Mouse (Mus musculus): ENCODE measurements around the gene Lipa. TPM values are rescaled to one million over a fixed set of nuclear protein-coding genes. Genes with fewer than 3 reads are reported as not detected.
A peak's percentile ranks its signal among the peaks of the same experiment; 100 is the strongest.

Gene Lipa
- total RNA-seq, 2 experiments from 2014 or later: 17.5 to 19.7 TPM

DNA sequence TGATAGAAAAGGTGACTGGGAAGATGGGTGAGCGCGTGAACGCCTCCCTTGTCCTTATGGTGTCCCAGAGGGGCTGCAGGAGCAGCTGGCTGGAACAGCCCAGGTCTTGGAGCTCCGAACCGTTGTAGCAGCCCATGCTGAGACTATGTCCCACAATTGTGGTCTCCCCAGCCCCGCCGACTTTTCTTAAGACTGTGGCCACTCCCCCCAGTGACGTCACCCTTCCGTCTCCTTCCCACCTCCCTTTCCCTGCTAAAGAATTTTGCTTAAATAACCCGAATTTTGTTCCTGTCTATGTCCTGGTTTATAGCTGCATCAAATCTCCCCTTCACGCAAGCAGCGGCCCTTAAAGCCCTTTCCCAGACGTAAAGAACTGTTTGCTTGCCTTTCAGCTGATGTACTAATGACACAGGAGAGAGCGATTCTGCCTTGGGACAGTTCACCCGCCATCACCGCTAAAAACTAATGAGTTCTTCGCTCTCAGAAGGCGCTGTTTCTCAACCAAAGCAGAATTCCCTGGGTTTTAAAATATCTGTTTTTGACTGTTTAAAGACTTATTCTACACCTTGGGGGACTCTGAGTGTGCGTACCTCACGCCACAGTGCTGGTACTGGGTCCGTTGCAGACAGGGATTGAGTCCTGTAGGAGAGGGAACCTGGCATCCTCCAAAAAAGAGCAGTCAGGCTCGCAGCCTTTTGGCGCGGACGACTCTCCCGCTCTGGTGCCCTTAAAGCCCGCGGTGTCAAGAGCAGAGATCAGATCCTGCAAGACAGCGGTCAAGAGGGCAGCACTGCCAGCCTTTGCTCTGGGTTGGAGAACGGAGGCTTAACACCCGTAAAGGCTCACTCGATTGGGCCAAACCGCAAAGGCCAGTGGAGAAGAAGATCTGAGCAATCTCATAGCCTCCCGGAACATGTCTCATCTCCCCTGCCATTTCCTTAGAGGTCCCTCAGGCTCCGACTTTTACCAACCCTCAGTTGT, 52.0 kb downstream of the Lipa start, which contains the start of gene Ch25h:
Ch25h (minus strand) TSS at position 174 of the 981 bp plus-strand sequence.
- intact Hi-C loops (cut with DNase I): loop anchor here (5.0 kb wide), 1 partner anchor 228 kb away; no protein-coding TSS in a partner anchor
- peak; percentile 22 to 33 for DNase-seq (ENCODE audit: low spot score in 2 of 2)

DNA sequence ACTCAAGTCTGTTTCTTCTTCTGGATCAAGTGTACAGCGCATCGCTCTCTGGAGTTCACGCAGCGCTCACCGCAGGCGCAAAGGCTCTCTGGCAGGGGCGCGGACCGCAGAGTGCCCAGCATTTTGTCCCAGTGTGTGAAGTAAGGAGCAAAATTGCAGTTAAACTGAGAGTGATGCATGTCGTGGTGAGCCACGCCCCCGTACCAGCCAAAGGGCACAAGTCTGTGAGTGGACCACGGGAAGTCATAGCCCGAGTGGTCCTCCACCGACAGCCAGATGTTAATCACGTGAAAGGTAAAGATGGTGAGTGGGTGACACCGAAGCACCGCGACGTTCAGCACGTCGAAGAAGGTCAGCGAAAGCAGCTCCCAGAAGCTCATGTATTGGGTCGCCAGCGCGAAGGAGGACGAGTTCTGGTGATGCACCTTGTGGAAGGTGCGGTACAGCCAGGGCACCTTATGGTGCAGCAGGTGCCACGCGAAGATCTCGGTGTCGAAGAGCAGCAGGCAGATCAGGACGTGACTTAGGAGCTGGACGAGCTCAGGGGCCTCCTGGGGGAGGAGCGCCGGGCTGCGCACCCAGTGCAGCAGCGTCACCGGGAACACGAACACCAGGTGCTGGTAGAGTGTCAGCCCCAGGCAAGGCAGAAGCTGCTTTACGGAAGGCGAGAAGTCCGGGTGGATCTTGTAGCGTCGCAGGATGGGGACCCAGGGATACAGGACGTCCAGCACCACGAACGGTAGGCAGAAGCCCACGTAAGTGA, 52.9 kb downstream of the Lipa start:
- intact Hi-C loops (cut with DNase I): no loop called here
- peak in 1 of 2 experiments; percentile 18 for DNase-seq (ENCODE audit: low spot score in 2 of 2)

DNA sequence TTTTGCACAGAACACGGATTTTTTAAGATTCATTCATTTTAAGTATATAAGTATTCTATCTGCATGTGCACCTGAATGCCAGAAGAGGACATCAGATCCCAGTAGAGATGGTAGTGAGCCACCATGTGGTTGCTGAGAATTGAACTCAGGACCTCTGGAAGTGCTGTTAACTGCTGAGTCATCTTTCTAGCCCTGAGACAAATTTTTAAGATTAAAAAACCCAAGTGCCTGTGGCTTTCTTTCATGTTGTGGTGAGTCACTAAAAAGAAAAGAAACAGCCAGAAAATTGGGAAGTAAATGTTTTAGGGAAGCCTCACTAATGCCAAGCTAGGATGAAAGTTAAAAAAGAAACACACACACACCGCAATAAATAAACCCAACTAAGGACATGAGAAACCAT, 55.6 kb downstream of the Lipa start:
- intact Hi-C loops (cut with DNase I): no loop called here
- DNase-seq (ENCODE audit: low spot score in 2 of 2): no peak

DNA sequence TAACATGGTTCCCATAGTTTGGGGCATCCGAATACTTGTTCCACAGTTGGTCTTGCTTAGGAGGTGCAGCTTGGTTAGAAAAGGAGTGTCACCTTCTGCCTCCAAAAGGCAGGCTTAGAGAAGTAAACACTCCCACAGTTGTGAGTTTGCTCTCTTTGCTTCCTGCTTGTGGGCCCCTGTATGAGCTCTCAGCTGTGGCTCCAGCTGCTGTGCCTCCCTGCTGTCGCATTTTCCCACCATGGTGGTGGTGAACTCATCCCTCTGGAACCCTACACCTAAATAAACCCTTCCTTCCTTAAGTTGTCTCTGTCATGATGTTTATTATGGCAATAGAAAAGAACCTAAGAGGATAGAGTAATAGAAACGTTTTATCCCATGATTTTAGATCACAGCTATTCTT, 58.5 kb downstream of the Lipa start:
- no peak for DNase-seq (ENCODE audit: low spot score in 2 of 2)
- intact Hi-C loops (cut with DNase I): no loop called here

DNA sequence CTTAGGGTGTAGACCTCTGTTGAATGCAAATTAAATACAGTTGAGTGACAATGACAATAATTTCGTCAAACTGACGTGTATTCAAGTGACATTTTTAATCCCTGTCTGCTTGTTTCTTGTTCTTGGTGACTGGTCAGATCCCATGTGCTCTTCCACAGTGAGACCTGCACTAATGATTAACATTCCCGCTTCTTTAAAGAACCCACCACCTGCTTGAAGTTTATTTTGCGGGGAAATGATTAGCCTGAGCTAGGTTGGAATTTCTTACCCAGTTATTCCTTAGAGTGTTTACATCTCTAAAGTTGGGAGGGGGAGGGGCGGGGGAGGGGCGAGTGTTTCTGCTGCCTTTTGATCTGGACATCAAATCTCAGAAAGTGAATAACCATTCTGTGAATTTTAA, 59.1 kb downstream of the Lipa start:
- no peak for DNase-seq (ENCODE audit: low spot score in 2 of 2)
- intact Hi-C loops (cut with DNase I): no loop called here

DNA sequence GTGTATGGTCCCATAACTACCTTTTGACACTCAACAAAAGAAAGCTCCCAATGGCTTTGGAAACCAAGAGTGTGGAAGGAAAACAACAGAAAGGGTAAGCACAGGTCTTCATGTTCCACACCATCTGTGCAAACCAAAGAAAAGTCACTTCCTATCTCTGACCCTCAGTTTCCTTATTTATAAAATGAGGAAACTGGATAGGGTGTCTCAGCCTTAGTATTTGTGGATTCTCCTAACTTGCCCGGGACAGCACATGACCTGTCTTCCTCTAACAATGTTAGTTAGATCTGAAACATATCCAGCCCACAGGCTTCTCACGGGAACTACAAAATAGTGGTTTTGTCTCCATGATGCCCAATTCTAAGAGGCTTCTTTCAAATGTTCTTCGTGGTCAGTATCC, 62.8 kb downstream of the Lipa start:
- intact Hi-C loops (cut with DNase I): no loop called here
- DNase-seq (ENCODE audit: low spot score in 2 of 2): no peak

DNA sequence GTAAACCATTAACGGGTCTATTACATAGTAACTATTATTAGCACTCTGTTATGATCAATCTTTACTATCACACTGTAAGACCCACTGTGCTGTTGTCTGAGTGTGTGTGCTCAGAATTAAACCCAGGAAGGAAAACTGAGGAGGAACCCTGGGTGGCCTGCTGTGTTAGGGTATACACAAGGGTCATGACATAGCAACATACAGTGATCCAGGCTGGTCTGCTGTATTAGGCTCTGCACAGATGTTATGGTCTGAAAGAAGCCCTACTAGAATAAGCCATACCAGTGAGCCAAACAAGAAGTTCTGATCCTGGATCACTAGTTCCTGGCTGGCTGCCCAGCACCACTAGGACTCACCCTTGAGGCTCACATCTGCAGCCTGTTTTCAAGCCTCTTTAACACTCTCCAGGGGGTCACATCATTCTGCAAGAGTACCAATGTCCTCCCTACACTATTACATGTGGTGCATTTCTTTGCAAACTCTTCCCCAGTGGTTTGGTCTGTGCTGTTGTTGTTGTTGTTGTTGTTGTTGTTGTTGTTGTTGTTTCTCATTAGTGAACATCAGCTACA, 65.7 kb downstream of the Lipa start:
- no peak for DNase-seq (ENCODE audit: low spot score in 2 of 2)
- intact Hi-C loops (cut with DNase I): no loop called here

DNA sequence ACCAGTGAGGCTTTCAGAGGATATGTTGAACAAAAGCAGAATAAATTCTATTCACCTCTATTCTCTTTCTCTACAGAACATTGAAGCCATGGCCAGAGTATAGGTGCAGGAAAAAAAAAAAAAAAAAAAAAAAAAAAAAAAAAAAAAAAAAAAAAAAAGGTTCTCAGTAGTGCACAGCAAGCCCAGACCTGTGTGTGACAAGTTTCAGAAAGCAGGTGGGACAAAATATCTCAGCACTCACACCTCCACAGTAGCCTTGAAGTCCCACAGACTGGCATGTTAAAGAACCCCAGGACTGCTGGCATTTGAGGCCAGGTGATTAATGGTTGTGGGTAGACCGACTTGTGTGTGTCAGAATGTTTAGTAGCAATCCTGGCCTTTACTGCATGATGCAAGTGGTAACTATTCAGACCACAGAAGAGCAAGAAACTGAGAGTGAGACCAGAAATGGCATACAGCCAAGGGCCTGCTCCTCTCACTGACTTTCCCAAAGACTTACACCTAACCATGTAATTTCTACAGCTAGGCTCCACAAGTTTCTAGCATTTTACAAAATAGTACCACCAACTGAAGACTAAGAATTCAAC, 76.4 kb downstream of the Lipa start:
- intact Hi-C loops (cut with DNase I): no loop called here

DNA sequence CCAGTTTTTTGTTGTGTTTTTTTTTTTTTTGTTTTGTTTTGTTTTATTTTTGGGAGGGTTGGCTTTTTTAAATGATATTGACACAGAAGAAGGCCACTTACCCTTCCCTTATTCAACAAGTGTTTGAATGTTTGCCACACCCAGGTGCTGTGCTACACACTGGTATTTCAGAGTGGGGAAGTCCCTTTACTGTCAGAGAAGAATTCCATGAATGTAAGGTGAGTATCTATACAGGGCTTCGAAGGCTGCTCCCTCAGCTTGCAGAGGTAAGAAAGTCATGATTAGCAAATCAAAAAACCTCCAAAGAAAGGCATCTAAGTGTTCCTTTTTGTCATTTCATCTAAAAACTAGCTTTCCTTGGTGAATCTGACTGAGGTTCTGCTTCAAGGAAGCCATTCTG, 78.4 kb downstream of the Lipa start:
- DNase-seq (ENCODE audit: low spot score in 2 of 2): no peak
- intact Hi-C loops (cut with DNase I): no loop called here

More for the DNA sequence above, 76.4 kb downstream of the Lipa start:
- DNase-seq (ENCODE audit: low spot score in 2 of 2): no peak

DNA sequence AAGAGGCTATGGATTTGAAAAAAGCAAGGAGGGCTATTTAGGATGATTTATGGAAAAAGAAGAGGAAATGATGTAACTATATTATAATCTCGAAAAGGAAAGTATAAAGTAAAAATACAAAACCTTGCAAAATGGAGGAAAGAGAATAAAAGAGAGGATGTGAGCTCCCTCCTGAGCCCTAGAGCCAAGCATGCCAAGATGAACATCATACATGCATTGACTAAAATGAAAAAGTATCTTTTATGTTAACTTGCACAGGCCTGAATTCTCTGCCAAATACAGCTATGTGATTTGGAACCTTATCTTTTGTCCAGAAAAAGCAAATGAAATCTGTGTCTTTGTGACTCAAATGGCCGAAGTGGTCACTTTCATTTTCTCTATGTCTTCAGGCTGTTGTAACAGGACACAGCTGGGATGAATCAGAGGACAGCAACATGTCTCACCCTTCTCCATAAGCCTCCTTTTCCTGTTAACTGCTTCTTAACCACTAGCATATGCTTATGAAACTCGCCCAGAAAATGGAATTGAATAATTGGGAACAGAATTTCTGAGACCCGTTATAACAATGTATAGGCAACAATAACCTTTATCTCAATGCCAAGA, 81.8 kb downstream of the Lipa start:
- intact Hi-C loops (cut with DNase I): no loop called here
- DNase-seq (ENCODE audit: low spot score in 2 of 2): no peak

DNA sequence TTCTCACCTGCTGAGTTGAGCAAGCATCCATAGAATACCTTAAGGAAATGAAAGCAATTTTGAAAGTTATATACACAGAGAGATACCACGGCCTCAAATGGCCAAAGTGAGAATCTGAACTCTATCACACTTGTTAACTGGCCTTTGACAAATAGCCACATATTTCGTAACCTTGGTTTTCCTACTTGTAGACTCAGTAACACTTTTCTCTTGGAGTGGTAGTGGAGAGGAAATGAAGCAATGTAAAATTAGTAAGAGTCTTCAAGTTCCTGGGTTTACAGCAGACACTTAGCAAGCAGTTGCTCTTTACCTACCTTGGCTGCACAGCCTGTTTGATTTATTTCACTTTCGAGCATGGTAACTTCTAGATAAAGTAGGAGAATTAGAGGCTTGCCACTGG, 82.5 kb downstream of the Lipa start:
- no peak for DNase-seq (ENCODE audit: low spot score in 2 of 2)
- intact Hi-C loops (cut with DNase I): no loop called here

Other genes with a start within 250 kb of the Lipa start
- 1 to 10 TPM; 1.3 to 1.4 TPM for gene Fas, start 236.8 kb downstream of the Lipa start, total RNA-seq (2021)
- under 1 TPM; 0.23 to 0.50 TPM for gene Ch25h, start 52.3 kb downstream of the Lipa start, total RNA-seq (2021)
- gene Ifit2, start 23.2 kb upstream of the Lipa start, total RNA-seq (2021): 1 to 10 TPM; 5.6 to 7.2 TPM
- 1 to 10 TPM; 3.7 to 4.5 TPM for gene Ifit3, start 56.1 kb upstream of the Lipa start, total RNA-seq (2021)
- gene Ifit1bl1, start 74.5 kb upstream of the Lipa start, total RNA-seq (2021): 1 to 10 TPM; 1.8 to 2.2 TPM
- 1 to 10 TPM; 1.9 to 2.0 TPM for gene Ifit3b, start 80.5 kb upstream of the Lipa start, total RNA-seq (2021)
- under 1 TPM; 0.46 to 0.60 TPM for gene Ifit1bl2, start 113.3 kb upstream of the Lipa start, total RNA-seq (2021)
- under 1 TPM; 0.69 to 0.73 TPM for gene Ifit1, start 113.4 kb upstream of the Lipa start, total RNA-seq (2021)
- 1 to 10 TPM; 3.0 to 3.8 TPM for gene Slc16a12, start 219.8 kb upstream of the Lipa start, total RNA-seq (2021)